Mouse (Mus musculus): Measurements from ENCODE around the gene Ikzf3.

Gene Ikzf3

GRCm38 (mm10) chr11:98512881-98513280 is 33.0 kb downstream of the Ikzf3 start:
- DNase-seq (ENCODE audit: extremely low spot score) = no peak

GRCm38 (mm10) chr11:98510125-98510524 is 35.7 kb downstream of the Ikzf3 start:
- DNase-seq (ENCODE audit: extremely low spot score) = no peak

- DNase-seq (ENCODE audit: extremely low spot score) = no peak
Measured at GRCm38 (mm10) chr11:98509434-98509833, 36.4 kb downstream of the Ikzf3 start.

- no peak for DNase-seq (ENCODE audit: extremely low spot score)
Measured at GRCm38 (mm10) chr11:98504926-98505325, 40.9 kb downstream of the Ikzf3 start.

- DNase-seq (ENCODE audit: extremely low spot score) = peak; percentile 24
Measured at GRCm38 (mm10) chr11:98497388-98498288, 48.2 kb downstream of the Ikzf3 start.

GRCm38 (mm10) chr11:98495176-98495719 is 50.6 kb downstream of the Ikzf3 start:
- DNase-seq (ENCODE audit: extremely low spot score) = no peak

- DNase-seq (ENCODE audit: extremely low spot score) = no peak
Measured at GRCm38 (mm10) chr11:98493394-98493793, 52.4 kb downstream of the Ikzf3 start.

GRCm38 (mm10) chr11:98492959-98493358 is 52.9 kb downstream of the Ikzf3 start:
- DNase-seq (ENCODE audit: extremely low spot score) = peak; percentile 42

- no peak for DNase-seq (ENCODE audit: extremely low spot score)
Measured at GRCm38 (mm10) chr11:98491571-98491970, 54.3 kb downstream of the Ikzf3 start.

- DNase-seq (ENCODE audit: extremely low spot score) = no peak
Measured at GRCm38 (mm10) chr11:98488540-98489234, 57.1 kb downstream of the Ikzf3 start.

GRCm38 (mm10) chr11:98487526-98488040 is 58.2 kb downstream of the Ikzf3 start:
- DNase-seq (ENCODE audit: extremely low spot score) = no peak

GRCm38 (mm10) chr11:98485749-98486148 is 60.1 kb downstream of the Ikzf3 start:
- no peak for DNase-seq (ENCODE audit: extremely low spot score)

GRCm38 (mm10) chr11:98482067-98482466 is 63.8 kb downstream of the Ikzf3 start:
- DNase-seq (ENCODE audit: extremely low spot score) = no peak

- no peak for DNase-seq (ENCODE audit: extremely low spot score)
Measured at GRCm38 (mm10) chr11:98481231-98481630, 64.6 kb downstream of the Ikzf3 start.

- DNase-seq (ENCODE audit: extremely low spot score) = no peak
Measured at GRCm38 (mm10) chr11:98479940-98480497, 65.8 kb downstream of the Ikzf3 start.

GRCm38 (mm10) chr11:98479026-98479939 is 66.5 kb downstream of the Ikzf3 start:
- no peak for DNase-seq (ENCODE audit: extremely low spot score)

GRCm38 (mm10) chr11:98477011-98477701 is 68.7 kb downstream of the Ikzf3 start:
- DNase-seq (ENCODE audit: extremely low spot score) = no peak

GRCm38 (mm10) chr11:98476434-98476807 is 69.4 kb downstream of the Ikzf3 start:
- no peak for DNase-seq (ENCODE audit: extremely low spot score)

- DNase-seq (ENCODE audit: extremely low spot score) = no peak
Measured at GRCm38 (mm10) chr11:98475630-98476433, 70.0 kb downstream of the Ikzf3 start.

- no peak for DNase-seq (ENCODE audit: extremely low spot score)
Measured at GRCm38 (mm10) chr11:98474967-98475366, 70.9 kb downstream of the Ikzf3 start.
